ENCODE assay signal across 7 mouse cellular contexts in genomic region chr16:4938989-4939388, GRCm38 (mm10). TPM values are rescaled to one million over a fixed set of nuclear protein-coding genes. Genes with fewer than 3 reads are reported as not detected.
DNase-seq lines count a peak whose midpoint lies in the region; ATAC-seq and TF ChIP-seq lines count a peak whose summit lies in the region.

No protein-coding gene starts in this region.

- no peaks in the 10 kb centered on the region for H3K9me3 ChIP-seq in embryonic facial prominence, embryonic 13.5 days
- no peaks in the 10 kb centered on the region for H3K9me3 ChIP-seq in limb, embryonic 13.5 days
- no peaks in the 10 kb centered on the region for H3K9me3 ChIP-seq in midbrain, embryonic 16.5 days (replicated peaks; ENCODE audit: control insufficient read depth, low read length, poor library complexity, severe bottlenecking)

- peak; percentile 97 for DNase-seq in adrenal gland, postnatal 36 days
- peak; percentile 95 for DNase-seq in heart, adult 2 months
- peak; percentile 96 to 97 for DNase-seq in kidney, adult 8-10 months
- peak; percentile 86 to 95 for DNase-seq in spleen, postnatal 10 days (ENCODE audit: low spot score in 2 of 2)

- TF ChIP-seq EP300 in heart, adult 2 months (IDR thresholded peaks at IDR 0.05; ENCODE audit: insufficient read depth, low read depth, low read length) = peak; percentile 78

- peak; percentile 92 for ATAC-seq in embryonic facial prominence, embryonic 13.5 days (ENCODE audit: insufficient number of reproducible peaks, insufficient read depth, low FRiP score, low TSS enrichment, low read depth)
- peak; percentile 97 for ATAC-seq in limb, embryonic 13.5 days (ENCODE audit: low FRiP score, low read depth)
- peak; percentile 97 for ATAC-seq in midbrain, embryonic 16.5 days

- peak; percentile 94 for TF ChIP-seq POLR2A in heart, adult 2 months (IDR thresholded peaks at IDR 0.05; ENCODE audit: insufficient read depth, low read depth, low read length)

- peak overlapping the region; percentile 89 for H3K4me2 ChIP-seq in embryonic facial prominence, embryonic 13.5 days
- H3K4me2 ChIP-seq in limb, embryonic 13.5 days (replicated peaks) = peak overlapping the region; percentile 80
- peak overlapping the region; percentile 79 for H3K4me2 ChIP-seq in midbrain, embryonic 16.5 days (ENCODE audit: low read length)

- no peaks in the 10 kb centered on the region; the same call in 1 of the 2 replicates for H3K79me2 ChIP-seq in heart, adult 2 months (replicated peaks; ENCODE audit: control insufficient read depth, insufficient read depth, low read length)

- 0% methylated on average over 28 of the region's 28 CpGs for WGBS in embryonic facial prominence, embryonic 13.5 days
- WGBS in heart, adult 2 months = 1% methylated on average over 28 of the region's 28 CpGs
- WGBS in limb, embryonic 13.5 days = under 1% methylated on average over 28 of the region's 28 CpGs
- under 1% methylated on average over 28 of the region's 28 CpGs for WGBS in midbrain, embryonic 16.5 days

- peak overlapping the region; percentile 94 for H3K4me3 ChIP-seq in embryonic facial prominence, embryonic 13.5 days
- H3K4me3 ChIP-seq in heart, adult 2 months = peak overlapping the region; percentile 83
- peak overlapping the region; percentile 95 for H3K4me3 ChIP-seq in limb, embryonic 13.5 days
- peak overlapping the region; percentile 73 for H3K4me3 ChIP-seq in midbrain, embryonic 16.5 days (ENCODE audit: low read depth, low read length)

- no peak for TF ChIP-seq CTCF in heart, adult 2 months (IDR thresholded peaks at IDR 0.05)

- H3K27me3 ChIP-seq in embryonic facial prominence, embryonic 13.5 days = no peaks in the 10 kb centered on the region
- H3K27me3 ChIP-seq in heart, adult 2 months (ENCODE audit: control insufficient read depth, insufficient read depth, low read length) = no peaks in the 10 kb centered on the region
- no peaks in the 10 kb centered on the region for H3K27me3 ChIP-seq in limb, embryonic 13.5 days
- H3K27me3 ChIP-seq in midbrain, embryonic 16.5 days (ENCODE audit: control insufficient read depth, insufficient read depth, low read depth, low read length) = no peaks in the 10 kb centered on the region

- intact Hi-C loops in heart, adult 2 months (cut with DNase I) = loop anchor here (1.0 kb wide), 1 partner anchor 24 kb away; no protein-coding TSS in a partner anchor

- peaks cover 83% of the 10 kb centered on the region for H3K36me3 ChIP-seq in embryonic facial prominence, embryonic 13.5 days
- no peaks in the 10 kb centered on the region for H3K36me3 ChIP-seq in heart, adult 2 months (ENCODE audit: control insufficient read depth, insufficient read depth, low read length)
- peaks cover 84% of the 10 kb centered on the region for H3K36me3 ChIP-seq in limb, embryonic 13.5 days
- H3K36me3 ChIP-seq in midbrain, embryonic 16.5 days (ENCODE audit: control insufficient read depth, insufficient read depth, low read length) = peaks cover 7% of the 10 kb centered on the region

- H3K9ac ChIP-seq in embryonic facial prominence, embryonic 13.5 days = peak overlapping the region; percentile 95
- peak overlapping the region; percentile 88 for H3K9ac ChIP-seq in heart, adult 2 months (ENCODE audit: low read depth, low read length)
- peak overlapping the region; percentile 94 for H3K9ac ChIP-seq in limb, embryonic 13.5 days
- H3K9ac ChIP-seq in midbrain, embryonic 16.5 days (ENCODE audit: low read depth, low read length) = peak overlapping the region; percentile 90

- peak overlapping the region; percentile 91 for H3K27ac ChIP-seq in embryonic facial prominence, embryonic 13.5 days
- peak overlapping the region; percentile 82 for H3K27ac ChIP-seq in heart, adult 2 months
- H3K27ac ChIP-seq in limb, embryonic 13.5 days = peak overlapping the region; percentile 86
- H3K27ac ChIP-seq in midbrain, embryonic 16.5 days (ENCODE audit: low read length) = peak overlapping the region; percentile 84

- H3K4me1 ChIP-seq in embryonic facial prominence, embryonic 13.5 days = peaks cover 18% of the 10 kb centered on the region
- H3K4me1 ChIP-seq in heart, adult 2 months (ENCODE audit: control insufficient read depth, insufficient read depth, low read length) = peaks cover 12% of the 10 kb centered on the region
- peaks cover 16% of the 10 kb centered on the region for H3K4me1 ChIP-seq in limb, embryonic 13.5 days
- peaks cover 15% of the 10 kb centered on the region; the same call in 1 of the 2 replicates for H3K4me1 ChIP-seq in midbrain, embryonic 16.5 days (ENCODE audit: control insufficient read depth, insufficient read depth, low read length)

RNA-seq across cellular contexts. Expression of gene Nudt16l1, which starts 0.4 kb away (rescaled TPM):
- total RNA-seq in adrenal gland, postnatal 36 days (2021) = 10 to 100 TPM; 54.6 to 74.1 TPM
- 179 and 185 TPM in 2 replicates for polyA plus RNA-seq in embryonic facial prominence, embryonic 13.5 days (2015; fragmentation: Nextera tagmentation; extraction: Ambion mirVana)
- 10 to 100 TPM; 16.7 to 17.1 TPM for total RNA-seq in heart, adult 2 months (2021)
- polyA plus RNA-seq in heart, adult 2 months (2012; rRNA removed) = 38.9 and 44.5 TPM in 2 replicates
- polyA plus RNA-seq in limb, embryonic 13.5 days (2015; fragmentation: Nextera tagmentation; extraction: Ambion mirVana) = 178 and 182 TPM in 2 replicates
- 117 and 119 TPM in 2 replicates for polyA plus RNA-seq in midbrain, embryonic 16.5 days (2015; fragmentation: Nextera tagmentation; extraction: Ambion mirVana)

RNA-seq across cellular contexts. Expression of gene Anks3, which starts 25.0 kb away (rescaled TPM):
- total RNA-seq in adrenal gland, postnatal 36 days (2021) = 10 to 100 TPM; 31.2 to 42.2 TPM
- polyA plus RNA-seq in embryonic facial prominence, embryonic 13.5 days (2015; fragmentation: Nextera tagmentation; extraction: Ambion mirVana) = 67.6 and 68.4 TPM in 2 replicates
- 10 to 100 TPM; 11.4 to 12.7 TPM for total RNA-seq in heart, adult 2 months (2021)
- 21.3 and 30.4 TPM in 2 replicates for polyA plus RNA-seq in heart, adult 2 months (2012; rRNA removed)
- polyA plus RNA-seq in limb, embryonic 13.5 days (2015; fragmentation: Nextera tagmentation; extraction: Ambion mirVana) = 76.2 and 76.4 TPM in 2 replicates
- polyA plus RNA-seq in midbrain, embryonic 16.5 days (2015; fragmentation: Nextera tagmentation; extraction: Ambion mirVana) = 75.1 and 78.8 TPM in 2 replicates

RNA-seq across cellular contexts. Expression of gene Mgrn1, which starts 52.9 kb away (rescaled TPM):
- 10 to 100 TPM; 72.9 to 79.3 TPM for total RNA-seq in adrenal gland, postnatal 36 days (2021)
- 87.7 and 95.2 TPM in 2 replicates for polyA plus RNA-seq in embryonic facial prominence, embryonic 13.5 days (2015; fragmentation: Nextera tagmentation; extraction: Ambion mirVana)
- 100 to 1,000 TPM; 148 to 168 TPM for total RNA-seq in heart, adult 2 months (2021)
- polyA plus RNA-seq in heart, adult 2 months (2012; rRNA removed) = 274 and 284 TPM in 2 replicates
- 98.9 and 102 TPM in 2 replicates for polyA plus RNA-seq in limb, embryonic 13.5 days (2015; fragmentation: Nextera tagmentation; extraction: Ambion mirVana)
- 118 and 126 TPM in 2 replicates for polyA plus RNA-seq in midbrain, embryonic 16.5 days (2015; fragmentation: Nextera tagmentation; extraction: Ambion mirVana)

RNA-seq across cellular contexts. Expression of gene Sept12, which starts 58.7 kb away (rescaled TPM):
- not detected for total RNA-seq in adrenal gland, postnatal 36 days (2021)
- polyA plus RNA-seq in embryonic facial prominence, embryonic 13.5 days (2015; fragmentation: Nextera tagmentation; extraction: Ambion mirVana) = not detected in 2 replicates
- not detected for total RNA-seq in heart, adult 2 months (2021)
- 0.20 and 0.23 TPM in 2 replicates for polyA plus RNA-seq in heart, adult 2 months (2012; rRNA removed)
- polyA plus RNA-seq in limb, embryonic 13.5 days (2015; fragmentation: Nextera tagmentation; extraction: Ambion mirVana) = not detected in 2 replicates
- not detected in 2 replicates for polyA plus RNA-seq in midbrain, embryonic 16.5 days (2015; fragmentation: Nextera tagmentation; extraction: Ambion mirVana)

RNA-seq across cellular contexts. Expression of gene Ubald1, which starts 58.9 kb away (rescaled TPM):
- 10 to 100 TPM; 29.2 to 36.1 TPM for total RNA-seq in adrenal gland, postnatal 36 days (2021)
- polyA plus RNA-seq in embryonic facial prominence, embryonic 13.5 days (2015; fragmentation: Nextera tagmentation; extraction: Ambion mirVana) = 40.2 and 41.5 TPM in 2 replicates
- total RNA-seq in heart, adult 2 months (2021) = 10 to 100 TPM; 17.2 to 18.3 TPM
- polyA plus RNA-seq in heart, adult 2 months (2012; rRNA removed) = 18.2 and 24.5 TPM in 2 replicates
- polyA plus RNA-seq in limb, embryonic 13.5 days (2015; fragmentation: Nextera tagmentation; extraction: Ambion mirVana) = 41.1 and 42.1 TPM in 2 replicates
- polyA plus RNA-seq in midbrain, embryonic 16.5 days (2015; fragmentation: Nextera tagmentation; extraction: Ambion mirVana) = 54.9 and 63.3 TPM in 2 replicates

Comparison
In these comparisons a context has a peak if more than half of its experiments do, and no peak if none do; other contexts are left out.
1. Peak in every context shown above with its lines: DNase-seq, ATAC-seq, H3K4me3 ChIP-seq and H3K27ac ChIP-seq.